Mouse (Mus musculus) kidney, postnatal 14 days (tissue): ENCODE results near the gene Uba52.
"Not testable (repeated sequence)": the region's sequence is repeated elsewhere in the genome, so short reads cannot be mapped to it uniquely, and the experiment has no call there.

Source experiments
- DNase-seq: peaks from one replicate; pipeline ENCODE4 v3.0.0; 2022; ENCODE audit warnings: mixed read lengths

The Uba52 gene

DNA sequence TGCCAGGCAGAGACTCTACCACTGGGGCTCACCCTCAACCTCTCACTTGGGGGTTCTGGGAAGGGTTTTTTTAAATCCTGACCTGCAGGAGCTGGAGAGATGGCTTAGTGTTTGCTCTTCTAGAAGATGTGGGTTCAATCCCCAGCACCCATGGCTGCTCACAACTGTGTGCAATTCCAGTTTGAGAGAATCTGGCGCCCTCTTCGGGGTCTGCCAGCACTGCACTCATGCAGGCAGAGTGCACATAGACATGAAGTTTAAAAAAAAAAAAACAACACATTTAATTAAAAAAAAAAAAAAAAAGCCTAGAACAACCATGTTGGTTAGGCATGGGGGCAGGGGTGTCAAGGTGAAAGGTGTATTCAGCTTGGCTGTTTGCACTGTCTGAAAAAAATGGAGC, 19.7 kb upstream of the Uba52 start:
- DNase-seq = no peak

DNA sequence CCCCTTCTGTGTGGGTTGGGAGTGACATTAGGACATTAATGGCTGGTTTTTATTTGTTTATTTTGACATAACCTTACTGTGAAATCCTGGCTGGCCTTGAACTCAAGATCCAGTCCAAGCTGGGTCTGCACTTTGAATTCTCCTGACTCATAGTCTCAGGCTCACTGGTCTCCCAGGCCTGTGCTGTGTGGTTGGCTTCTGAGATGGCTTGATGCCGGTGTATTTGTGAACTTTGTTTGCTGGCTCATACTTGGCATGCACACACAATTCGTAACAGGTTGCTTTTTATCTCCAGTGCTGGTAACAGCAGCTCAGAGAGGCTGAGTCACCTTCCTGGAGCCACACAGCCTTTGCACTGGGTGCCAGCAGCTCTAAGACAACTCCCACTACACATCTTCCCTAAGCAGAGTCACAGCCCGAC, 19.1 kb upstream of the Uba52 start:
- no peak for DNase-seq

DNA sequence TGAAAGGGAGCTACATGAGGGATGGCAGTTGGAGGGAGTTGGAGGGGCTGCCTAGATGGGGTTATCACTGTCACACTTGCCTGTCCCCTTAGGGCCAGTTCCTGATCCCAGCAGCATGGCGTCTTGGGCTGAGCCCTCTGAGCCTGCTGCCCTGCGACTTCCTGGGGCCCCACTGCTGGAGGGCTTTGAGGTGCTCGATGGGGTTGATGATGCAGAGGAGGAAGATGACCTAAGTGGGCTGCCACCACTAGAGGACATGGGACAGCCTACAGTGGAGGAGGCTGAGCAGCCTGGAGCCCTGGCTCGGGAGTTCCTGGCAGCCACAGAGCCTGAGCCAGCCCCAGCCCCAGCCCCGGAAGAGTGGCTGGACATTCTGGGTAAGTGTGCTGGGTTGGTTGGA, 18.7 kb upstream of the Uba52 start:
- DNase-seq = no peak

DNA sequence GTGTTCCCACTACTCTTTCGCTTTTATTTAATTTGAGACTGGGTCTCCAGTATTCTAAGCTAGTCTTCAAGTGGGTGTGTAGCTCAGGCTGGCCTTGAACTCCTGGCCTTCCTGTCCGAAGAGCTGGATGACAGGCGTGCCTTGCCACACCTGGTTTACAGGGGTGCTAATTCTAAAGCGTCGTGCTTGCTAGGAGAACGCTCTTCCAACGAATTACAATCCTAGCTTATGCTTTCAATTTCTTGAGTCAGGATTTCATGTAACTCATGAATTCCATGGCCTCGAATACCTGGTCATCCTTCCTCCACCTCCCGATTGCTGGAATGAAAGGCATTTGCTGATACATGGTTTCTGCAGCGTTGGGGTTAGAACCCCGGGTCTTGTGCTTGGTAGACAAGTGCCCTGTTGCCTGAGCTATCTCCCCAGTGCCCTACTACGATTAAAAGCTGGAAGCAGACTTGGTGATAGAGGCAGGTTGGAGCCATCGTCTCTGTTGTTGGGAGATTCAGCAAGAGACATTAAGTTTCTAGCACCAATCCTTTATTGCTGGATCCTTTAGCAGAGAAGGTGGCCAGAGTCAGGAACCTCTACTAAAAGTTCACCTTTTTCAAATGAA, 17.7 kb upstream of the Uba52 start:
- DNase-seq = no peak

DNA sequence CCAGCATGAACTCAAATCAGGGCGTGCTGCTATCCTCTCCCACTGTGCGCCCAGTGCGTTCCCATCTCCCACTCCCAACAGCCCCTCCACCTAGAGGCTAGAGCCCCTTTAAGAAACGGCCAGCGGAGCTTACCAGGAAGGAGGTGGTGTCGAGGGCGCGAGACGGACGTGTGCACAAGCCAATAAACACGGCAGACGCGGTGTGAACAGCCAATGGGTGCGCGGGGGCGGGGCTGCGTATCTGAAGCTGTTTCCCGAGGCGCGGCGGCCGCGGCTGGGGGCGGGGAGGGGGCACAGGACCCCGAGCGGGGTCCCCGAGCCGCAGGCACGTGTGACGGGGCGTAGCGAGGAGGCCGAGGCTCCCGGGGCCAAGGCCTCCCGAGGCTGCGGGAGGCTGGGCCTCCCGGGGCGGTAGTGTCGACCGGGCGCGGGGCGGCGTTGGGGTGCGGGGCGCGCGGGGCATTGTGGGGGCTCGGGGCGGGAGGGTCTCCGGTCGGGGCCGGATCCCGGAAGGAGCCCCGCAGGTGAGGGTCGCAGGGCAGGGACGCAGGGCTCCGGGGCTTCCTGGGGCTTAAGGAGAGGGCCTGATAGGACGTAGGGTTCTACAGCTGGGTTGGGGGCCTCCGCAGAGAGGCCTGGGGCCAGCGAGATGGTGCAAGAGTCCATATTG, 17.0 kb upstream of the Uba52 start, which contains the start of the genes Fkbp8 and Kxd1:
TSS of gene Fkbp8 (plus strand) at position 213 of the 670 bp plus-strand sequence.
TSS of gene Kxd1 (minus strand) at position 445 of the 670 bp plus-strand sequence.
- DNase-seq = peak; percentile 99

DNA sequence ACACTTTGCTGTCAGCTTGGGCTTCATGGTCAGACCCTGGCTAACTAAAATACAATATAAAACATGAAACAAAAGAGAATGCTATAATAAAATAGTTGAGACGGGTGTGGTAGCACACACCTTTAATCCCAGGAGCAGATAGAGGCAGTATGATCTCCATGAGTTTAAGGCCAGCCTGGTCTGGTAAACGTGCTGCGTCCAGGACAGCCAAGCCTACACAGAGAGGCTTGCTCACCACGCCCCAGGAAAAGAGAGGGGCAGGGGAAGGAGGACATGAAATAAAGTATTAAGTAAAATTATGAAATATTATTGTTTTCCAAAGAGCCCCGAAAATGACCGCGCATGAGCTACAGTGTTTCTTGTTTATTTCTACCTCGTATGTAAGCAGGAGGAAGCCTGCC, 16.5 kb upstream of the Uba52 start:
- DNase-seq = no peak

DNA sequence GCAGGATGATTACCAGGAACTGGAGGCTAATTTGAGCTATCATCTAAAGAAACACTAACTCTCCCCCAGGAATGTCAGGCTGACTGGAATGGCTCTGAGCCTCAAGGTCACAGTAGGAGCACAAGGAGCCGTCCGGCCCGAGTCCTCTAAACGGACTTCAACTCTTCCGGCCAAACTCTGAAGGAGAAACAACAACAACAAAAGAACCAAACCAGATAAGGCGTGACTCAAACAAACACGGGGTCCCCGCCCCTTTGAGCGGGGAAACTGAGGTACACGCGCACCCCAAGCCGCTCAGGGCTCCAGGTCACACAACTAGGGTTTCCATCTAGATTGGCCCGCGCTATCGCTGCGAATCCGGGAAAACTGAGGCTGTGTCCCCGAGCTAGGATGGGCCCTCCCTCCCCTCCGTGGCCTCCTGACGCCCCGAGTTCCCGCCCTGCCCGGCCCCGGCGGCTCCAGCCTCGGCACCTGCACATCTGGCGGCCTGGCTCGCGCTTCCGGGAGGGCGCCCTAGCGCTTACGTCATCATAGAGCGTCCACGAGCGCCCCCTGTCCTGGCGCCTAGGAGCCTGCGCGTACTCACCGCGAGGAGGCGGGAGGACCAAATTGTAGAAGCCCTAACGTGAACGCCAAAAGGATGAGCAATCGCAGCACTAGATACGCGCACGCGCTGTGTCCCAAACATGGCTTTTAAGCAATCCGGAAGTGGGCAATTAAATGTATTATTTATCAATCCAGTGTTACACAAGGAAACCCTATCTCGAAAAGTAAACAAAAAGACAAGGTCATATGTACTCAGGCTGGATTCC, 12.2 kb upstream of the Uba52 start:
- peak; percentile 97 for DNase-seq

DNA sequence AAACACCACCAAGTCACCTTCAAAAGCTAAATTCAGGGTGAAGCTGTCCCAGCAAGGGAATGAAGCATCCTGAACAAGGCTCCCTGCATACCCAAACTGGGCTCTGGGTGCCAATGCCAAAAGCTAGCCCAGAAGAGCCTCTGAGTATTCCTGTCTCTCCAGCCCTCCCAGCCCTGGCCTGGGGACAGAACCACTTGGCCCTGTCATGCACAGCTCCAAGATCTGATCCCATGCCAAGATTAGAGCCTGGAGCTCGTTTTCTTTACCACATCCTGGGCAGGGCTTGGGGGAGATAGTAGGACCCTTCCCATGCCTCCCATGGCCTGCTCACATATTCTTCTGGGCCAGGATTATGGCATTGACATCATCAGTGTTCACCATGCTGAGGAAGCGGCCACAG, 9.0 kb upstream of the Uba52 start:
- DNase-seq = no peak

DNA sequence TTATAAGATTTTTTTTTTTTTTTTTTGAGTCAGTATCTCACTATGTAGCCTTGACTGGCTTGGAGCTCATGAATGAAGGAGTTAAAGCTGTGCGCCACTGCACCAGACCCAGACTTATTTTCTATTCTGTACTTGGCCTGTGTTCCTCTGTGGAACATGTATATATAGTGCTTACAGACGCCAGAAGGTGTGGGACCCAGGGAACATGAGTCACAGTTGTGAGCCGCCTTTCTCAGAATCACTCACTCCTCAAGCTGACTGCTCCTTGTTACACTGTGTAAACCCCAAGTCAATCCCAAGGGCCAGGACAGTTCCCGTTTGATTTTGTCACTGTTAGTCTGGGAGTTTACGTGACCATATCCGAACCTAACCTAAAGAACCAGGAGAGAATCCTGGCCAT, 8.4 kb upstream of the Uba52 start:
- no peak for DNase-seq

DNA sequence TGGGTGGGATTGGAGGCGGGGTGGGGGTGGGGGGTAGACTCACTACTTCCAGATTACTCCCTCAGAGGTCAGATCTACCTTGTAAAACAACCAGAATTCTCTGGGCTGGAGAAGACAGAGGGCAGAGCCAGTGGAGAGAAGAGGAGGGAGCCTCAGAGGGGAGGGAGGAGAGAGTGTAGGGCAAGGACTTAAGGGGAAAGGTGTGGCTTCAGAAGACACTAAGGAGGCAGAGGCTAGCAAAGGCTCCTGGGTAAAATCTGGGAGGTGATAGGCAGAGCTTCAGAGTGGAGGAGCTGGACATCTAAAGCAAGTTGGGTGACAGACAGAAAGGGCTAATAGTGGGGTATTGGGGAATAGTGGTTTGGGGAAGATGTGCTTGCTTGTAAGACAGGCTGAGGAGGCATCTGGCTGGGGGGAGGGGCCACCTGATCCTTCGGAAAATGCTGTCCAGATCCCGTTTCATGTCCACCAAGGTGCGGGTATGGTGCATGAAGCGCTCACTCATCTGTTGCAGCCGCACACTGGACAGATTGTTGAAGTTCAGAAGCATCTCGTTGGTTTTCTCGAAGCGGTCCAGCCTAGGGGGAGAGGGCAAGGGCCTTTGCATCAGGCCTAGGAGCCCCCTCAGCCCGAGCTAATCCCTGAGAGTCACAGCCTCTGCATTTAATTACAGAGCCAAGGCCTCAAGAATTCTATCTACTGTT, 7.5 kb upstream of the Uba52 start:
- no peak for DNase-seq

DNA sequence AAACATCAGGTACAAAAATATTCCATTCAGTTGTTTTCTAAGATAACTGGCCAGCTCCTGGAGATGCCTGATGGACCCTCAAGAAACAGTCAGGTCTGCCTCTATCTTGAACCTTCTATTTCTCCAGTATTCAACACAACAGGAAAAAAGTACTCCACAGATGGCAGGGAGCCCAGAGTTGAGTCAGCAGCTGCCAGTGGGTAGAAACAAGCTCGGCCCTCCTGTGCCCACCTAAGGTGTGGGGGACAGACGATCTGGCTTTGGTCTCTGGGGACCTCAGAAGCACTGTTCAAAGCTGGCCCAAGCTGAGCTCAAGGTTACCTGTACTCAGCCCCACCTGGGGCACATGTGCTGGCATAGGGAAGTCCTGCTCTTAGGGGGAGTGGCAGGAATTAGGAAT, 2.8 kb upstream of the Uba52 start:
- DNase-seq = no peak

DNA sequence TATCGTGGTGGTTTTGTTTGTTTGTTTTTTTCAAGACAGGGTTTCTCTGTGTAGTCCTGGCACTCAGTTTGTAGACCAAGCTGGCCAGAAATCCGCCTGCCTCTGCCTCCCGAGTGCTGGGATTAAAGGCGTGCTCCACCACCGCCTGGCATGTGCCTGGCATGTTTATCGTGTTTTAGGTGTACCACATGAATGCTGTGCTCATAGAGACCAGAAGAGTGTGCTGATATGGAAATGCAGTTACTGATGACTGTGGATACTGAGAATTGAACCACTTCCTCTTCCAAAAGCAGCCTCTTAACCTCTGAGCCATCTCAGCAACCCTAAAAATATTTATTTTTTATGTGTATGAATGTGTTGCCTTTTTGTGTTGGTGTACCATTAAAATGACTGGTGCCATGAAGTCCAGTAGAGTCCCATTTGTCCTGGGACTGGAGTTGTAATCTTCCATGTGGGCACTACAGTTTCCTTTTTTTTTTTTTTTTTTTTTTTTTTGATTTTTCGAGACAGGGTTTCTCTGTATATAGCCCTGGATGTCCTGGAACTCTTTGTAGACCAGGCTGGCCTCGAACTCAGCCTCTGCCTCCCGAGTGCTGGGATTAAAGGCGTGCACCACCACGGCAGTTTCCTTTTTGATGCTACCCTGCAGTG, 1.8 kb upstream of the Uba52 start:
- no peak for DNase-seq

DNA sequence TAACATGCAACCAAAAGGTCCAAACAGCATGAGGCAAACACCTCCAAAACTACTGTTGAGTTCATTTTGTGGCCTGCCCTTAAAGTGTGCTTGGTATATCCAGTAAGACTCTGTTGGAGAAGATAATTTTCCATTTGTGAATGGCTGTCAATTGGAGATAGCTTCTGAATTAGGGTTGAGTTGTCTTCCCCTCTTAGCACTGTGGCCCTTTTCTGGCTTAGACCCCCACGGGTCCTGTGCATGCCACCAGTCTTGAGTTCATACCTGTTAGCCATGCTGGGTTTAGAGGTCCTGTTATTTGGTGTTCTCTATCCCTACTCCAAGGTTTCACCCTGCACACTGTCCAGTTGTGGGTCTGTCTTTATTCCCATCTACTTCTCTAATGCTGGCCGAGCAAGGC, 1.2 kb upstream of the Uba52 start:
- no peak for DNase-seq

DNA sequence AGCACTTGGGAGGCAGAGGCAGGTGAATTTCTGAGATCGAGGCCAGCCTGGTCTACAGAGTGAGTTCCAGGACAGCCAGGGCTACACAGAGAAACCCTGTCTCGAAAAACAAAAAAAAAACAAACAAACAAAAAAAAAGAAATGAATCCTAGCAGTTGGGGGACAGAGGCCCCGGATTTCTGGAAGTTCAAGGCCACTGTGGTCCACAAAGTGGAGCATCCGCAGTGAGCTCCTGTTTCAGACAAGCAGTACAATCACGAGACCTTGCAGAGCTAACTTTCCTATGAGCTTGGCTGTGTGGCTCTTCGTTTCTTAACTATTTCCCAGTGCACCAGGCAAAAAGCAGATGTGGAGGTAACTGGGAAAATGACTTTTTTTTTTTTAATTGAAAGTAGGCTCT, 573 bp upstream of the Uba52 start:
- DNase-seq = not testable (repeated sequence)

DNA sequence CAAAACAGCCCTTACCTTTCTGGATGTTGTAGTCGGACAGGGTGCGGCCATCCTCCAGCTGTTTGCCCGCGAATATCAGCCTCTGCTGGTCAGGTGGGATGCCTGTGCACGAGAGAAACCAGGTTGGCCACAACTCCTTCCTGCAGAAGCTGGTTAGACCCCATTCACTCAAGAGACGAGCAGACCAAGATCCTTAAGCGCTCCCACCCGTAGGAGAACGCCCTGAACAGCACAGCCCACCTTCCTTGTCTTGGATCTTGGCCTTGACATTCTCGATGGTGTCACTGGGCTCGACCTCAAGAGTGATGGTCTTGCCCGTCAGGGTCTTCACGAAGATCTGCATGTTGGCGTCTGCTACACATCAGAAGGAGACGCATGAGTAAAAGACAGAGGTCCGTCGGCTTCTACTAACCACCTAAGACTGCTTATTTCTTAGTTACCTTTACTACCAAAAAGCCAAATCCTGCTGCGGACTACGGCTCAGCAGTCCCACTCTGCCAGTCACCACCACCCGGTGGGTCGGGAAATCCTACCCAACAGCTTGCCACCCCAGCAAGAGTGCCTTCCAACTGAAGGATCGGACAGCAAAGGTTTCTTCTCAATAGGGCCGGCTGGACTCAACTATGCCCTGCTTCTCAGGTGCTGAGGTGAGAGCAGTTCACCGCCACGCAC, 1.2 kb downstream of the Uba52 start:
- DNase-seq = no peak

DNA sequence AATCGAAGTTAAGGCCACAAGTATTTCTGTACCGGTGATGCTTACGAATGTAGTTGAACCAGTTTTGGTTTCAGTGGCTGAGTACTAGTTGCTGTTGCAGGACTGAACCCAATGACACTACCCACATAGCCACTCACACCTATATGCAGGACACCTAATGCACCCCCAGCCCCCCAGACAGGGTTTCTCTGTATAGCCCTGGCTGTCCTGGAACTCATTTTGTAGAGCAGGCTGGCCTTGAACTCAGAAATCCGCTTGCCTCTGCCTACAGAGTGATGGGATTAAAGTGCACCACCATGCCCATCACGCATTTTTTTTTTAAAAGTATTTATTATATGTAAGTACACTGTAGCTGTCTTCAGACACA, 3.6 kb downstream of the Uba52 start:
- no peak for DNase-seq

DNA sequence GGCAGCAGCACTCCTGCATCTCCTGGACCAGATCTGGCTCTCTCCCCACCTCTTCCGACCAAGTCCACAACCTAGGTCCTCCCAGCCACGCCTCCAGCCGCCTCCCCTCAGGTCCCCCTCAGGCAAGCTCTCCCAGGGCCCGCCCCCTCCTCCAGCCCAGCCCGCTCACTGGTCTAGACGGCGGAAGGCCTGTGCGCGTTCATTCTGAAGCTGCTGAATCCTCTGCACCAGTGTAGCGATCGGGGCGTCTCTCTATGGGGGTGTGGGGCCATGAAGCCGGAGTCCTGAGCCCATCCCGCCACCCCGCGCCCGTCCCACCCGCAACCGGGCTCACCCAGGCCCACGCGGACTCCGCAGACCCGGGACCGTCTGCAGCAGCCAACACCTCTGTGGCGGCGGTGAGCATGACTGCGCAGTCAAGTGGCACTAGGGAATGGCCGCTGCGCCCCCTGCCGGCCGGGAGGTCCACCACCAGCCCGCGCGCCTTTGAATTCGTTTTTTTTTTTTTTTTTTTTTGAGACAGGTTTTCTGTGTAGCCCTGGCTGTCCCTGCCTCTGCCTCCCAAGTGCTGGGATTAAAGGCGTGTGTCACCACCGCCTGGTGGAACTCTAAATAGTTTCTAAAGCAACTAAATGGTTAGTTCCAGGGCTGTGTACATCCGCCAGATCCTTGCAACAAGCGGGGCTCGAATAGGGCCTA, 4.1 kb downstream of the Uba52 start, which contains the start of gene Rex1bd:
TSS of gene Rex1bd (minus strand) at position 425 of the 699 bp plus-strand sequence.
- DNase-seq = peak; percentile 96

DNA sequence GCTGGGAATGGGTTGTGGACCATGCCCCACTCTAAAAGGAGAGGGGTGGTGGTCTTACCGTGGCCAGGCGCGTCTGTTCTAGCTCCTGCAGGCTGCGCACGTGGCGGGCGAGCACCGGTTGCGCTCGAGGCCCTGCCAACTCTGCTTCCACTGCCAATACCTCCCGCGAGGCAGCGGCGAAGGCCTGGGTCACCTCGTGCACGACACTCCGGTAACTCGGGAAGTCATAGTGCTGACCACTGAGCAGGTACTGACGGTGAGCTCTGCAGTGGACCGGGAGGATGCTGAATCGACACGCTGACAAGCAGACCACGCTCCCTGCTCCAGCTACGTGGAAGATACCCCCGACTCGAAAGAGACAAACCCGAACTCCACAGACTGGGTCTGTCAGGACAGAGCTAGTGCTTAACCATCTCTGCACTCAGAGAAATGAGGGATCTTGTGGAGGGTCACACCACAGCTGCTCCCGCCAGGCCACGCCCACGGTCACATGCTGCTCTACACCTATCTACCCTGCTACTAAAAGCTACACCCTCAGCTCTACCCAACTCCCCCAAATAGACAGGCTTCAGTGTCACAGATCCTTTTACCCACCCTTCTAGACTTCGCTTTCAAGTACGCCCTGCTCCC, 4.8 kb downstream of the Uba52 start:
- no peak for DNase-seq

DNA sequence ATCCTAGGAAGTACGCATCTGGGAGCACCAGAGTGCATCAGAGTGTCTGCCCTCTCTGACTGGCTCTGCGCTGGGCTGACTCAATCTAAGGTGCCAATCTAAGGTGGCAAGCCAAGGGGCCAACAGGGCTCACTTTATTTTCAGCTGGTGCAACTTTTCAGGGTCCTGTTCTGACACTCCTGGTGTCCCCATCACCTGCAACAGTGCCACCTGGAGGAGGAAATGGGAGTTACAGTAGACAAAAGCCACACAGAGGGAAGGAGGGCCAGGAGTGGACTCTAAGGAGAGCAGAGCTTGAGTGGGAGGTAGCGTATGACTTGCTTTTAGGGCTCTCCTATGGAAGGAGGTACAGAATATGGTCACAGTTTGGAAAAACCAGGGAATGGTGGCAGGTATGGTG, 5.8 kb downstream of the Uba52 start:
- DNase-seq = peak; percentile 80

DNA sequence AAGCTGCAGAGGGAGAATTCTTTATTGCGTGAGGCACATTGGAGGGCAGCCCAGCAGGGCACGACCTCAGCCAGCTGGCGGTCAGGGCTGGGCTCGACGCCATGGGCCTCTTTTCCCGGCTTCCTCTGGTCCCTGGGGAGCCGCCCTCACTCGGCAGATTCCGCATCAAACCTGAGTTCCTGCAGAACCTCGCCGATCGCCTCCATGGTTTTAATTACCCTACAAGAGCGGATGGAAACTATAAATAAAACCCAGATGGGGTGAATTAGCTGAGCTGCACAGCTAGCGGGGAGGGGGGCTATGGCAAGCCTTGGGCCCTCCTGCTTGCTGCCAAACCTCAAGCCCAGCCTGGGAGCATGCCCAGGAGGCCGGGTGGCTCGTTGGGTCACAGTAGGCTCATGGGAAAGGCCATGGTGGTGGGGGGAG, 6.3 kb downstream of the Uba52 start:
- peak; percentile 81 for DNase-seq
